Mouse (Mus musculus): Measurements from ENCODE around the gene Gm38655.
"Not testable (repeated sequence)": the region's sequence is repeated elsewhere in the genome, so short reads cannot be mapped to it uniquely, and the experiment has no call there.

The Gm38655 gene
- long read RNA-seq, experiment 1, result 0 reads
- long read RNA-seq, experiment 2, result 0 reads

DNA sequence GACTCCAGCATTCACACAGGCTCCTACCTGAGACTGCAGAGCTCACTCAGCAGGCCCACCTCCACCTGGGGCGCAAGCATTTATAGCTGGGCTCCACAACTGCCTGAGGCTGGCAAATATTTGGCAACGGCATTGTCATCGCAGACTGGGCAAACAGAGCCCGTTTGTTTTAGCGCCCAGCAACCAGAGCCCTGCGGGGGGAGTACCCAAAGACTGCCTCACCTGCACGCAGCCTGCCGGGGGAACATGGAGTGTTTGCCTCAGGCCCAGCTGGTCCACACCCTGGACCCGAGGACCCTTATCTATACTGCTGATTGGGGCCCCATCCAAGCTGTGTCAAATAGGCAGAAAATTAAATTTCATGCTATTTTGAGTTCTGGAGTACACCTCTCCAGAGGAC, at the start of gene Gm38655:
Gene Gm38655 (minus strand): TSS at position 61 of the 400 bp plus-strand sequence.
- intact Hi-C loops (cut with DNase I), result loop anchor here (5.0 kb wide), 1 partner anchor 43 kb away; the partner anchor contains the start of gene Clcn7

DNA sequence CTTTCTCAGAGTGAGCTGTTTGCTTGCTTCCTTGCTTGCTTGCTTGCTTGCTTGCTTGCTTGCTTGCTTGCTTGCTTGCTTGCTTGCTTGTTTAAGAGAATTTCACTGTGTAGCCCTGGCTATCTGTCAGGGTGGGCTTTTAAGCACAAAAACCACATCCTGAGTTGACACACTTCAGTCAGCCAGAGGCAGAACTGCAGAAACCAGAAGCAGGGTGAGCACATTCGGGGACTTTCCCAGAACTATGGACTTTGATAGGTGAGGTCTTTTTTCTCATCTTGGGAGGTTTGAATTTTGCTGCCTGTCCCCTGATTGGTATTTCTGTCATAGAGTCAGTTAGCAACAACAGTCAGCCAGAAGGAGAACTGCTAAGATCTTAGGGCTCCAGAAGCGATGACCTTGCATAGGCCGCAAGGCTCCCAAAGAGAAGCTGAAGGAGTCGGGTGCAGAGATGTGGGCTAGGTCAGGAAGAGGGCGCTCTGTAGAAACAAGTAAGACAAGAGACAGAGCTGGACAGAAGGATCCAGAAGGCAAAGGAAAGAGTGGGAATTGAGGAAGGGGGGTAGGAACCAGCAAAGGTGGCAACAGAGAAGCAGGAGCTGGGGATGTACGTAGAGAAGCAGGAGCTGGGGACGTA, 49.4 kb upstream of the Gm38655 start:
- intact Hi-C loops (cut with DNase I), result no loop called here

- intact Hi-C loops (cut with DNase I), result no loop called here
These were observed 47.8 kb upstream of the Gm38655 start for GRCm38 (mm10) chr17:25222951-25223601.

DNA sequence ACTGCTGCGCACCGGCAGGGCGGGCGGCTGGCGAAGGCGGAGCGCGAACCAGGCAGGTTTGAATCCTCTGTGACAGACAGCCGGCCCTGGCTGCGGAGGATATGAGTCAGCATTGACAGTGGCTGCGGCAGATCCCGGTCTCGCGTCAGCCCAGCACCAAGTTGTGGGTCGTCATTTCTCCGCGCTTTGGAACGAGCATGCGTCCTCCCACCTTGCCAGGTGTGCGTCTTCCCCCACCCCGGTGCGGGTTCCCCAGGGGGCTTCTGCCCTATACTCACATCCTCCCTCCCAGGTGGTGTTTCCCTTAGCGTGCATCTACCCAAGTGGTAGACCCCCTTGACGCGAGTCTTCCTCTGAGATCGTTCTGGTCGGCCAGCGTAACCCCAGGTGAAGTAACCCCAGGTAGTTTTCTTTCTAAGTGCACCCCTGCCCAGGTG, 47.3 kb upstream of the Gm38655 start:
- intact Hi-C loops (cut with DNase I), result not testable (repeated sequence)

- intact Hi-C loops (cut with DNase I), result no loop called here
These were observed 46.7 kb upstream of the Gm38655 start for GRCm38 (mm10) chr17:25221821-25222503.

DNA sequence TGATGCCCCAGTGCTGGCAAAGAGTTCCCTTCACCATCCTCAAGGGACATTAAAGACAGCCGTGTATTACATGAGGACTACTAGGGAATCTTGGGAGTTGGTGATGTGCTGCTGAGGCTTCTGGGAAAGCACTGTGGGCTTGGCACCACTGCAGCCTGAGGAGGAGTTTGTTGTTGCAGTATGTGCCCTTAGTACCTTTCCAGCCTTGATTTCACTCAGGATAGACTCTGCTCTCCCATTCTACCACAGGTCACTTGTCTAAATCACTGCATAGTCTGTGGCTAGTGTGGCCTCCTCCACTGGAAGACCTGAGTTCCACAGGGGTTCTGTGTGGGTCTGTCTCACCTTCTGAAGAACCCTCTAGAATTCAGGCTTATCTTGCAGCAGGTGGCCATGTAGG, 45.5 kb upstream of the Gm38655 start:
- intact Hi-C loops (cut with DNase I), result no loop called here

- intact Hi-C loops (cut with DNase I), result no loop called here
These were observed 44.4 kb upstream of the Gm38655 start for GRCm38 (mm10) chr17:25219492-25220295.

DNA sequence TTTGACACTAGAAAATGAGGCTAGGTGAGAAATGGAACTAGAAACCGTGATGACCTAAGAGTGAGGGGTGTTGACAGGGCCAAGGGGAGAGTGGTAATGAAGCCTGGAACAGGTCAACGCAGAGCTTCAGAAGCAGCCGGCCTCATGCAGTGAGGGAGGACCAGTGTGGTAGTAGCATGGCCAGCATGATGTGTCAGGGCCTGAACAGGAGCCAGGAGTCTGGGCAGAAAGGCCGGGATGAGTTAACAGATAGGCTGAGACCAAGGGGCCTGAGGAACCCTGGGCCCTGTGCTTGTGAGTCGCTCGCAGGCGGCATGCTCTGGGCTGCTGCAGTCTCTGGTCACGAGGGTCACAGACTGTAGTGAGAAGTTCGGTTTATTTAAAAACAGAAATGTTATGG, 43.7 kb upstream of the Gm38655 start:
- intact Hi-C loops (cut with DNase I), result no loop called here

DNA sequence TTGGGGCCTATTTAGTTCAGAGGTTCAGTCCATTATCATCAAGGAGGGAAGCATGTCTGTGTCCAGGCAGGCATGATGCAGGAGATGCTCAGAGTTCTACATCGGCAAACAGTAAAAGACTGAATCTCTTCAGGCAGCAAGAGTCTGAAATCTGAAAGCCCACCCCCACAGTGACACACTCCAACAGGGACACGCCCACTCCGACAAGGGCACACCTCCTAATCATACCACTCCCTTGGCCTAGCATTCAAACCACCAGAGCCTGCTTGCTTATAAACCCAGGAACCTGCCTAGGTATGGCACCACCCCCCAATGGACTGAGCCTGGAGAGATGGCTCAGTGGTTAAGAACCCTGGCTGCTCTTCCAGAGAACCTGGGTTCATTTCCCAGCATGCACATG, 40.2 kb upstream of the Gm38655 start:
- intact Hi-C loops (cut with DNase I), result no loop called here

GRCm38 (mm10) chr17:25211705-25212104, 36.4 kb upstream of the Gm38655 start:
- intact Hi-C loops (cut with DNase I), result no loop called here

DNA sequence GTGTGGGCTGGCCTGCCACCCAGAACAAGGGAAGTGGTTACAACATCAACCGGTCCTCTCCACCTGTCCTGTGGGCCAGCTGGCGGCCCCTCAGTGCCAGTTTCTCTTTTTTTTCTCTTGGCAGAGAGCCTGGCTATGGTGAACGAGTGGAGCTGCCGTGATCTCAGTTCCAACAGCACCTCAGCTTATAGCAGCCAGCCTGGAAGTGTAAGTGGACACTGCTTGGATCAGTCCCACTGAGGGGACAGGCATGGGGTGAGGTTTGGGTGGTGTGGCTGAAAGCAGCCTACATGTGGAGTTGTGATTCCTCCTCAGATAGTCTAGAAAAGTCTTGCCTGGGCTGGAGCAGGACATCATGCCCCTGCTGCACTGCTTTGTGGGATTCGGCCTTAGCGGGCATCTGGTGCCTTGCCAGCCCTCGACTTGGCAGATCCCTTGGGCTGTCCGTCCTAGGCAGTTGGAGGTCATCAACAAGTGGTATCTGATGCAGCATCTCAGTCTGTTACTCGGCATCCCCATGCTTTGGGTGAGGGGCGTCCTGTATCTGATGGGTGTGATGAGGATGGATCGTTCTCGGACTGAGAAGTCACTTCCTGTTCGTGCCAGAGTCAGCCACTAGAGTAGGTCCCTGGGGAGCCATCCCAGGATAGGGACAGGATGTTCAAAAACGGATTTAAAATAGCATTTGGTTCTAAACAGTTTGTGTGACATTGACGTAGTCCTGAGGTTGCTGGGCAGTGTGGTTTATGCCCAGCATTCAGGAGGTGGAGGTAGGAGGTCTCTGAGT, 35.6 kb upstream of the Gm38655 start:
- intact Hi-C loops (cut with DNase I), result no loop called here

DNA sequence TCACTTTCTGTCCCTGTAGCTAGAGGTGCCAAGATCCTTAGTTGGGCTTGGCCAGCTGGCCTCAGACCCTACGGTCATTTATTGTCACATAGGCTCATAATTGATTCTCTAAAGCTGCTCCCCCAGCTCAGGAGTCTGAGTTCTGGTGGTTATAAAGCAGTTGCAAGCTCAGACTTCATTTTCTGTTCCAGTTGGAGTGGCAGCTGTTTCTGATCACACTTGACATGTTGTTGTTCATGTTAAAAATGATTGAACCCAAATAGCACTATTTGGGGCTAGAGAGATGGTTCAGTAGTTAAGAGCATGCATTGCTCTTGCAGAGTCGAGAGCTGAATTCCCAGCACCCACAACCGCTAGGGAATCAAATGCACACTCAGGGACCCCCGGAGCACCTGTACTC, 34.7 kb upstream of the Gm38655 start:
- intact Hi-C loops (cut with DNase I), result no loop called here

DNA sequence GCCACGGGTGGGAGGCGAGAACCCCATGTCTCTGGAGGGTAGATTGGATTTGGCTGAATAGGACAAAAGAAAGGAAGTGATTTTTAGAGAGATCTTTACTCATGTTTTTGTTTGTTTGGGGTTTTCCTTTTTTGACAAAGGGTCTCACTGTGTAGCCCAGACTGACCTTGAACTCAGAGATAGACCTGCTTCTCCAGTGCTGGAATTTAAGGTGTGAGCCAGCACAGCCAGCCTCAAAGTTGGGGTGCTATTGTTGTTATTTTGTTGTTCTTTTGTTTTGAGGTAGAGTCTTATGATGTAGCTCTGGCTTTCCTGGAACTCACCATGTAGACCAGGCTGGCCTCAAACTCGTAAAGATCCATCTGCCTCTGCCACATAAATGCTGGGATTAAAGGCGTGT, 27.1 kb upstream of the Gm38655 start:
- intact Hi-C loops (cut with DNase I), result no loop called here

DNA sequence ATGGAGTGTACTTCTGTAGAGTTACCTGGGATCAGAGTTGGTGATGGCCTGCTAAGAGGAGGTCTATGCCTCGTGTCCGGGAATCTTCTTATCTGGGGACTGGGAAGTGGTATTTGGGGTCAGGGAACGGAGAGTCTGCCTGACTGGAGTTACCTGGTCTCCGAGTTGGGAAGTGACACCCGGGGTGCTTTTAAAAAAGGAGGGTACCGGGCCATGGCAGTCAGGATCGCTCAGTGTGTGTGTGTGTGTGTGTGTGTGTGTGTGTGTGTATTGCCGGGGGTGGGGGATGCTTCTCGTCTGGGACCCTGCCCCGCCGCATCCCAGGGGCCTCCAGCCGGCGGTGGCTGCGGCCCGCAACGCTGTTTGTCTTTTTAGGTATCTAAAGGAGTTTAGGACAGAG, 13.8 kb upstream of the Gm38655 start:
- intact Hi-C loops (cut with DNase I), result loop anchor here (10.0 kb wide), 1 partner anchor 74 kb away; the partner anchor contains the start of gene Telo2

DNA sequence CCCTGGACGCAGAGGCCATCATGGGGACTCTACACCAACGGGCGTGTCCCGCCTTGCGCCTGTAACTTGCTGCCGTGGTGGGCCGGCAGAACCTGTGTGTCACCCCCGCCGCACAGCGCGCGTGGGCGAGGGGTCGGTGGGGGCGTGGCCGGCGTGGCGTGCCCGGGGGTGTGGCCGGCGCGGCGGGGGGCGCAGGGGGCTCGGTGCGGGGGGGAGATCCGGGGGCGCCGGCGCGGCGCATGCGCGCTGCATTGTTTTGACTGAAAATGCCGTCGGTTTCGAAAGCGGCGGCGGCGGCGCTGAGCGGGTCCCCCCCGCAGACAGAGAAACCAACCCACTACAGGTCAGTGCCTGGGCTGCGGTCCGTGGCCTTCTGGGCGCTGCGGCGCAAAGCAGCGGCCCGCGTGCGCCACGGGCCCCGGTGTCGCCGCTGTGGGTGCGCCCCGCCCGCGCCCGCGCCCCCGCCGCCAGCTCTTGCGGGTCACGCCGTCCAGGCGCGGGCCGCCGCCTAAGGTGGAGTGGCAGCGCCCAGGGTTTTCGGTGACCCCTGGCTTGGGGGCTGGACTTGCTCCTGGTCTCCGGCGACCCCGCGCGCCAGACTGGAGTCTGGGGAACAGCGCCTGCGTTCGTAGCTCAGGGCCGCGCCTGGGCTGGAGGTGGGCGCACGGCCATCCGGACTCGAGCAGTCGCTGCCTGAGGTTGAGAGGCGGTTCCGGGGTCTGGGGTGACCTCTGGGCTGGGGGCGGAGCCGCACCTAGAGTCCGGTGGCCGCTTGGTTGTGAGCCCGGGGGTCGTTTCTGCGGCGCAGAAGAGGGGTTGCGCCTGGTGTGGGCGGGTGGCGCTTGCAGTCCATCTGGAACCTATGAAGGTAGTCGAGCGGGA, 13.1 kb upstream of the Gm38655 start, which contains the start of gene Unkl:
Gene Unkl (plus strand): TSS at position 248 of the 882 bp plus-strand sequence.
- intact Hi-C loops (cut with DNase I), result loop anchor here (10.0 kb wide), 1 partner anchor 74 kb away; the partner anchor contains the start of gene Telo2

- intact Hi-C loops (cut with DNase I), result loop anchor here (10.0 kb wide), 1 partner anchor 73 kb away; the partner anchor contains the start of gene Telo2
These were observed 12.5 kb upstream of the Gm38655 start for GRCm38 (mm10) chr17:25187784-25188149.

DNA sequence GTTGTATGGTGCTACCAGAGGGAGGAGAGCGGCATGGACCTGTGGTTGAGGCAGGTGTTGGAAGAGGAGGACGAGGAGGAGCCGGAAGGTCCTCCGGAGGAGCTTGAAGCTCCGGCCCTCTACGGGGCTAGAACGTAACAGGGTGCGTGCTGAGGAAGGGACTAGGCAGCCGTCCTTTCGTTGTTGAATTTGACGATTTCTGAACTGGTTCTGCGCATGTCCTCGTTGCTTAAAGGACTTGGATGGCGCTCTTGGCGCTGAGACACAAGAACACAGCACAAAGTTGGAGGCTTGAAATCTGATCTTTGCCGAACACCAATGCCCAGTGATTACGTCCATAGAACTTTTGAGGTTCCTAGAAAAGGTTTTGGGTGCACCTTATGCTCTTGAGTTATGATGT, 9.7 kb upstream of the Gm38655 start:
- intact Hi-C loops (cut with DNase I), result loop anchor here (10.0 kb wide), 1 partner anchor 70 kb away; the partner anchor contains the start of gene Telo2

DNA sequence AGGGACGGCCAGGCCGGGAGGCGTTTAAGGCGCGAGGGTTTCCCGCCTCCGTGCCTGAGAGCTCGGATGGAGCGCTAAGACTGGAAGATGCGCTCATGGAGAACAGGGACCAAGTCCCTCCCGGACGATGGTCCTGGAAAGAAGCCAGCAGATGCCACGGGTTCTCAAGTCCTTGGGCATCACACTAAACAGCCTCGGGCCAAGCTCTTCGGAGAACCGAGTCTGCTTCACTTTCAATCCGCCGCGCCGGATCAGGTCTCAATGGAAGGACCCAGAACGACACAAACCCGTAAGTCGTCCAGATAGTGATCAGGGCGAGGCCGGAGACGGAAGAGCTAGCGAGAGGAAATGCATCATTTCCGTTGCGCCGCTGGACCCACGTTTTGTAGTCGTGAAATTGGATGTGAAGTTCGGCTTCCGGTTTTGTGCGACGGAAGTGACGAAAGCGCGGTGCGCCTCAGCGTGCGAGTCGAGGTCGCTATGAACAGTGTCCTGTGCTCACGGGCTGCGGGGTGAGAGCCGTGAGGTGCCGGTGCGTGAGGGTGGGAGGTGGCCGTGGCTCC, 8.9 kb upstream of the Gm38655 start, which contains the start of gene BC003965:
Gene BC003965 (plus strand): TSS at position 426 of the 563 bp plus-strand sequence.
- intact Hi-C loops (cut with DNase I), result loop anchor here (10.0 kb wide), 1 partner anchor 69 kb away; the partner anchor contains the start of gene Telo2

DNA sequence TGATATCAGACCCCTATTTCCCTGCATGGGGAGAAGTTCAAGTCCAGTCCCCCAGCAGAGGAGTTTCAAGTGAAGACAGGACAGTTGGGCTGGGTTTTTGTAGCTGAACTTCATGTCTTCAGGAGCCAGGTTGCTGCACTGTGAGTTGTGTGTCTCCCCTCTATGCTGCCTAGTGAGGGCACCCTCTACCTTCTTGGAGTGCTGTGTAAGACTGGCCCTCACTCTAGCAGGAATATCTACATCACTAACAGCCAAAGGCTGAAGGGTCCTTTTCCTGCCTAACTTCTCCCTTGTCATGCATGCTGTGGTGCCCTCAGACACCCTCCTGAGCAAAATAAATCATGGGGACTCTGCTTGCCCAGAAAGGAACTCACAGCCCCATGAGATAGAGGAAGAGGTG, 8.0 kb upstream of the Gm38655 start:
- intact Hi-C loops (cut with DNase I), result loop anchor here (10.0 kb wide), 1 partner anchor 68 kb away; the partner anchor contains the start of gene Telo2
